Mouse (Mus musculus) kidney, adult 2 months (tissue): ENCODE results near the gene Rgs14. TPM values are rescaled to one million over a fixed set of nuclear protein-coding genes. Genes with fewer than 3 reads are reported as not detected.
A peak's percentile ranks its signal among the peaks of the same experiment; 100 is the strongest.

Source experiments
- DNase-seq: peaks from one replicate; pipeline ENCODE4 v3.0.0; 2021
- H3K27ac ChIP-seq: fragments of 200-500 bp; 2 replicates; pipeline ENCODE4 v1.5.1; 2012; ENCODE audit warnings: low read depth, low read length, control low read depth, inconsistent platforms; ENCODE audit not compliant: insufficient read depth
- H3K27me3 ChIP-seq: fragments of 200-500 bp; replicated peaks from 2 replicates; pipeline ENCODE4 v1.6.1; 2012; ENCODE audit warnings: mild to moderate bottlenecking, moderate library complexity, low read length, inconsistent platforms; ENCODE audit not compliant: control insufficient read depth, insufficient read depth
- H3K36me3 ChIP-seq: fragments of 200-500 bp; 2 replicates; pipeline ENCODE4 v1.6.1; 2012; ENCODE audit warnings: mild to moderate bottlenecking, moderate library complexity, low read length, inconsistent platforms; ENCODE audit not compliant: control insufficient read depth, insufficient read depth
- H3K4me1 ChIP-seq: fragments of 200-500 bp; 2 replicates; pipeline ENCODE4 v1.6.1; 2011; ENCODE audit warnings: low read length; ENCODE audit not compliant: control insufficient read depth, insufficient read depth
- H3K4me3 ChIP-seq: fragments of 200-500 bp; 2 replicates; pipeline ENCODE4 v1.5.1; 2011; ENCODE audit warnings: mild to moderate bottlenecking, low read depth, low read length, control low read depth; ENCODE audit not compliant: insufficient read depth
- CTCF ChIP-seq: fragments of 200-500 bp; conservative IDR thresholded peaks from 2 replicates; pipeline ENCODE4 v1.5.1; 2011; ENCODE audit warnings: low read depth, mild to moderate bottlenecking, control low read depth, low read length, moderate library complexity, mixed read lengths; ENCODE audit not compliant: insufficient read depth, insufficient read length
- POLR2A ChIP-seq: fragments of 200-500 bp; IDR thresholded peaks from one replicate; pipeline ENCODE4 v1.6.1; 2011; ENCODE audit warnings: low read depth, low read length, control low read depth
- WGBS: fragments of 180-500 bp; shearing (Covaris S2); methylation state at CpG from one replicate; pipeline ENCODE4 v1.1.7; 2018; 5-methylcytosine and 5-hydroxymethylcytosine counted together
- polyA plus RNA-seq: library from polyadenylated mRNA; depleted of rRNA; stranded (reverse); fragments of >200 nt; gene quantifications from 2 replicates; pipeline ENCODE4 v1.2.3, GENCODE M21; 2012

Rgs14 gene
- polyA plus RNA-seq, 1 experiment, result 4.2 TPM

GRCm38 (mm10) chr13:55398088-55398487, 28.6 kb downstream of the Rgs14 start, which contains the start of gene Slc34a1:
Gene Slc34a1, plus strand, starts transcription at chr13:55398187.
- 46% methylated on average over 1 of the region's 1 CpGs for WGBS
- H3K27me3 ChIP-seq, result no peaks in the 10 kb centered on the region
- H3K36me3 ChIP-seq, result peaks cover 7% of the 10 kb centered on the region; the same call in 1 of the 2 replicates
- no peak for DNase-seq
- no peak for TF ChIP-seq CTCF
- TF ChIP-seq POLR2A, result no peak
- H3K4me3 ChIP-seq, result no peak within 1 kb of the TSS
- H3K27ac ChIP-seq, result peak within 1 kb of the TSS; percentile 48
- 0 out of 2 replicates have a peak, but pooled peaks cover 4% of the 10 kb centered on the region for H3K4me1 ChIP-seq

GRCm38 (mm10) chr13:55399300-55400038, 29.9 kb downstream of the Rgs14 start:
- Histone ChIP-seq H3K4me1 (0 out of 2 replicates have a peak, but pooled peaks cover 4% of the 10 kb centered on the region), H3K27me3 (no peaks in the 10 kb centered on the region), H3K27ac (peak overlapping the region; percentile 90), H3K4me3 (peak overlapping the region; percentile 67), H3K36me3 (peaks cover 7% of the 10 kb centered on the region; the same call in 1 of the 2 replicates)
- DNase-seq, result peak; percentile 89
- TF ChIP-seq CTCF (no peak), POLR2A (peak; percentile 98)
- 50% methylated on average over 5 of the region's 5 CpGs for WGBS

- Histone ChIP-seq H3K4me3 (peak overlapping the region; percentile 67), H3K36me3 (peaks cover 7% of the 10 kb centered on the region; the same call in 1 of the 2 replicates), H3K27ac (peak overlapping the region; percentile 90), H3K27me3 (no peaks in the 10 kb centered on the region), H3K4me1 (0 out of 2 replicates have a peak, but pooled peaks cover 4% of the 10 kb centered on the region)
- DNase-seq, result peak; percentile 12
- WGBS, result 33% methylated on average over 1 of the region's 1 CpGs
- TF ChIP-seq CTCF (no peak), POLR2A (no peak)
Observed at GRCm38 (mm10) chr13:55400039-55400346, 30.5 kb downstream of the Rgs14 start.

- peaks cover 9% of the 10 kb centered on the region; the same call in 1 of the 2 replicates for H3K36me3 ChIP-seq
- H3K4me3 ChIP-seq, result peak overlapping the region; percentile 67
- H3K4me1 ChIP-seq, result 0 out of 2 replicates have a peak, but pooled peaks cover 4% of the 10 kb centered on the region
- WGBS, result 48% methylated on average over 7 of the region's 7 CpGs
- no peak for DNase-seq
- H3K27me3 ChIP-seq, result no peaks in the 10 kb centered on the region
- TF ChIP-seq CTCF (no peak), POLR2A (no peak)
- H3K27ac ChIP-seq, result peak overlapping the region; percentile 90
Observed at GRCm38 (mm10) chr13:55403266-55403665, 33.7 kb downstream of the Rgs14 start.

GRCm38 (mm10) chr13:55403935-55404852, 34.7 kb downstream of the Rgs14 start:
- Histone ChIP-seq H3K27ac (peak overlapping the region; percentile 90), H3K27me3 (no peaks in the 10 kb centered on the region), H3K4me3 (peak overlapping the region; percentile 67), H3K36me3 (peaks cover 9% of the 10 kb centered on the region; the same call in 1 of the 2 replicates), H3K4me1 (no peaks in the 10 kb centered on the region)
- TF ChIP-seq CTCF (no peak), POLR2A (no peak)
- peak; percentile 40 for DNase-seq
- 42% methylated on average over 15 of the region's 15 CpGs for WGBS

GRCm38 (mm10) chr13:55404853-55405782, 35.6 kb downstream of the Rgs14 start:
- Histone ChIP-seq H3K4me1 (no peaks in the 10 kb centered on the region), H3K27ac (peak overlapping the region; percentile 90; the same call in 1 of the 2 replicates), H3K27me3 (no peaks in the 10 kb centered on the region), H3K4me3 (peak overlapping the region; percentile 67), H3K36me3 (peaks cover 9% of the 10 kb centered on the region; the same call in 1 of the 2 replicates)
- WGBS, result 7% methylated on average over 11 of the region's 11 CpGs
- peak; percentile 75 for DNase-seq
- TF ChIP-seq POLR2A, result peak; percentile 69
- peak; percentile 88 for TF ChIP-seq CTCF
